Mouse (Mus musculus) hindbrain, embryonic 16.5 days (tissue): ENCODE results near the gene Tha1. TPM values are rescaled to one million over a fixed set of nuclear protein-coding genes. Genes with fewer than 3 reads are reported as not detected.

Experiments used
- ATAC-seq: fragments of 200-750 bp; cut with Nextera tagmentation; 2 replicates; pipeline ENCODE4 v1.8.0; 2017; ENCODE audit warnings: moderate TSS enrichment, moderate library complexity
- H3K27ac ChIP-seq: fragments of 300-500 bp; sonication (generic); 2 replicates; pipeline ENCODE4 v1.5.1; 2014; ENCODE audit warnings: low read depth, mild to moderate bottlenecking, control low read depth, low read length, moderate library complexity
- H3K27me3 ChIP-seq: fragments of 300-500 bp; sonication (generic); replicated peaks from 2 replicates; pipeline ENCODE4 v1.6.1; 2014; ENCODE audit warnings: low read length; ENCODE audit not compliant: control insufficient read depth, insufficient read depth
- H3K36me3 ChIP-seq: fragments of 300-500 bp; sonication (generic); 2 replicates; pipeline ENCODE4 v1.6.1; 2014; ENCODE audit warnings: mild to moderate bottlenecking, low read length, moderate library complexity, mixed read lengths; ENCODE audit not compliant: control insufficient read depth, insufficient read depth
- H3K4me1 ChIP-seq: fragments of 300-500 bp; sonication (generic); 2 replicates; pipeline ENCODE4 v1.6.1; 2014; ENCODE audit warnings: low read depth, low read length; ENCODE audit not compliant: control insufficient read depth, insufficient read depth
- H3K4me2 ChIP-seq: fragments of 300-500 bp; sonication (generic); 2 replicates; pipeline ENCODE4 v1.6.1; 2014; ENCODE audit warnings: mild to moderate bottlenecking, low read length, control low read depth, moderate library complexity
- H3K4me3 ChIP-seq: fragments of 300-500 bp; sonication (generic); 2 replicates; pipeline ENCODE4 v1.5.1; 2014; ENCODE audit warnings: mild to moderate bottlenecking, low read length, control low read depth, moderate library complexity
- H3K9ac ChIP-seq: fragments of 300-500 bp; sonication (generic); 2 replicates; pipeline ENCODE4 v1.6.1; 2014; ENCODE audit warnings: low read depth, mild to moderate bottlenecking, control low read depth, low read length, moderate library complexity
- H3K9me3 ChIP-seq: fragments of 300-500 bp; sonication (generic); 2 replicates; pipeline ENCODE4 v1.6.1; 2014; ENCODE audit warnings: mild to moderate bottlenecking, low read length, moderate library complexity; ENCODE audit not compliant: control insufficient read depth
- WGBS: fragments of 180-500 bp; shearing (Covaris S2); extraction: QIAGEN DNeasy Blood & Tissue Kit; methylation state at CpG from one replicate; pipeline ENCODE4 v1.1.7; 2014; 5-methylcytosine and 5-hydroxymethylcytosine counted together
- polyA plus RNA-seq: library from polyadenylated mRNA; unstranded; fragments of >200 nt; fragmentation: Nextera tagmentation; extraction: Ambion mirVana; gene quantifications from 2 replicates; pipeline ENCODE4 v1.2.1, GENCODE M21; 2015

Gene Tha1
- polyA plus RNA-seq, 1 experiment from 2014 or later: 5.5 TPM

GRCm38 (mm10) chr11:117875681-117876080 is 2.4 kb upstream of the Tha1 start:
- Histone ChIP-seq H3K27me3 (no peaks in the 10 kb centered on the region), H3K9me3 (no peaks in the 10 kb centered on the region), H3K4me2 (no peak overlapping the region), H3K27ac (no peak overlapping the region), H3K9ac (no peak overlapping the region), H3K4me3 (no peak overlapping the region), H3K4me1 (peaks cover 18% of the 10 kb centered on the region), H3K36me3 (no peaks in the 10 kb centered on the region)
- WGBS: 26% methylated on average over 6 of the region's 6 CpGs
- ATAC-seq: no peak

GRCm38 (mm10) chr11:117874419-117874818 is 1.1 kb upstream of the Tha1 start:
- H3K4me2 ChIP-seq: no peak overlapping the region
- no peaks in the 10 kb centered on the region for H3K36me3 ChIP-seq
- 61% methylated on average over 4 of the region's 4 CpGs for WGBS
- H3K4me3 ChIP-seq: no peak overlapping the region
- no peak overlapping the region for H3K27ac ChIP-seq
- no peak overlapping the region for H3K9ac ChIP-seq
- no peak for ATAC-seq
- peaks cover 20% of the 10 kb centered on the region for H3K4me1 ChIP-seq
- no peaks in the 10 kb centered on the region for H3K9me3 ChIP-seq
- no peaks in the 10 kb centered on the region for H3K27me3 ChIP-seq

- Histone ChIP-seq H3K4me3 (no peak overlapping the region), H3K4me2 (peak overlapping the region; percentile 76), H3K27ac (no peak overlapping the region), H3K27me3 (no peaks in the 10 kb centered on the region), H3K36me3 (no peaks in the 10 kb centered on the region), H3K9me3 (no peaks in the 10 kb centered on the region), H3K9ac (peak overlapping the region; percentile 76), H3K4me1 (peaks cover 7% of the 10 kb centered on the region)
- 62% methylated on average over 12 of the region's 12 CpGs for WGBS
- ATAC-seq: no peak
Observed at GRCm38 (mm10) chr11:117871911-117872584, 1.2 kb downstream of the Tha1 start.

GRCm38 (mm10) chr11:117871376-117871775 is 1.9 kb downstream of the Tha1 start:
- no peak overlapping the region for H3K4me3 ChIP-seq
- no peak overlapping the region for H3K9ac ChIP-seq
- H3K4me1 ChIP-seq: peaks cover 7% of the 10 kb centered on the region
- no peaks in the 10 kb centered on the region for H3K9me3 ChIP-seq
- ATAC-seq: no peak
- no peaks in the 10 kb centered on the region for H3K36me3 ChIP-seq
- H3K27me3 ChIP-seq: no peaks in the 10 kb centered on the region
- 76% methylated on average over 5 of the region's 5 CpGs for WGBS
- H3K4me2 ChIP-seq: no peak overlapping the region
- H3K27ac ChIP-seq: no peak overlapping the region

GRCm38 (mm10) chr11:117870688-117871365 is 2.5 kb downstream of the Tha1 start:
- Histone ChIP-seq H3K27ac (no peak overlapping the region), H3K9ac (0 out of 2 replicates have a peak overlapping the region, but pooled peaks have one; percentile 20), H3K27me3 (no peaks in the 10 kb centered on the region), H3K4me3 (no peak overlapping the region), H3K4me1 (peaks cover 12% of the 10 kb centered on the region), H3K36me3 (no peaks in the 10 kb centered on the region), H3K4me2 (no peak overlapping the region), H3K9me3 (no peaks in the 10 kb centered on the region)
- 32% methylated on average over 12 of the region's 12 CpGs for WGBS
- ATAC-seq: peak; percentile 29

- H3K27ac ChIP-seq: no peak overlapping the region
- ATAC-seq: 0 out of 2 replicates have a peak, but pooled peaks have one; percentile 18
- 9% methylated on average over 6 of the region's 6 CpGs for WGBS
- peaks cover 9% of the 10 kb centered on the region for H3K4me1 ChIP-seq
- no peaks in the 10 kb centered on the region for H3K36me3 ChIP-seq
- peaks cover 3% of the 10 kb centered on the region; the same call in 1 of the 2 replicates for H3K27me3 ChIP-seq
- H3K4me2 ChIP-seq: no peak overlapping the region
- no peak overlapping the region for H3K4me3 ChIP-seq
- no peak overlapping the region for H3K9ac ChIP-seq
- no peaks in the 10 kb centered on the region for H3K9me3 ChIP-seq
Observed at GRCm38 (mm10) chr11:117865988-117866387, 7.3 kb downstream of the Tha1 start.

GRCm38 (mm10) chr11:117864805-117865204 is 8.5 kb downstream of the Tha1 start:
- no peaks in the 10 kb centered on the region for H3K9me3 ChIP-seq
- no peak overlapping the region for H3K9ac ChIP-seq
- H3K4me3 ChIP-seq: no peak overlapping the region
- H3K36me3 ChIP-seq: no peaks in the 10 kb centered on the region
- no peak for ATAC-seq
- peaks cover 8% of the 10 kb centered on the region for H3K4me1 ChIP-seq
- peaks cover 10% of the 10 kb centered on the region; the same call in 1 of the 2 replicates for H3K27me3 ChIP-seq
- H3K4me2 ChIP-seq: no peak overlapping the region
- WGBS: 62% methylated on average over 2 of the region's 2 CpGs
- no peak overlapping the region for H3K27ac ChIP-seq

GRCm38 (mm10) chr11:117863174-117863856 is 10.0 kb downstream of the Tha1 start:
- no peaks in the 10 kb centered on the region for H3K36me3 ChIP-seq
- H3K9me3 ChIP-seq: no peaks in the 10 kb centered on the region
- H3K4me1 ChIP-seq: peaks cover 8% of the 10 kb centered on the region
- 39% methylated on average over 11 of the region's 11 CpGs for WGBS
- H3K27ac ChIP-seq: no peak overlapping the region
- no peak overlapping the region for H3K4me2 ChIP-seq
- peaks cover 10% of the 10 kb centered on the region; the same call in 1 of the 2 replicates for H3K27me3 ChIP-seq
- no peak for ATAC-seq
- no peak overlapping the region for H3K4me3 ChIP-seq
- H3K9ac ChIP-seq: no peak overlapping the region

- 5% methylated on average over 23 of the region's 23 CpGs for WGBS
- H3K4me2 ChIP-seq: peak within 1 kb of the TSS; percentile 27; the same call in 1 of the 2 replicates
- no peak for ATAC-seq
- H3K9ac ChIP-seq: peak within 1 kb of the TSS; percentile 22
- H3K27me3 ChIP-seq: peaks cover 10% of the 10 kb centered on the region; the same call in 1 of the 2 replicates
- H3K4me3 ChIP-seq: no peak within 1 kb of the TSS; the same call in 1 of the 2 replicates
- no peaks in the 10 kb centered on the region for H3K36me3 ChIP-seq
- H3K9me3 ChIP-seq: no peaks in the 10 kb centered on the region
- peaks cover 2% of the 10 kb centered on the region; the same call in 1 of the 2 replicates for H3K4me1 ChIP-seq
- H3K27ac ChIP-seq: no peak within 1 kb of the TSS
Observed at GRCm38 (mm10) chr11:117860601-117861000, 12.7 kb downstream of the Tha1 start, which contains the start of gene Tmem235. Gene Tmem235 (plus strand): TSS chr11:117860752.
